Mouse (Mus musculus) hindbrain, embryonic 11.5 days (tissue): Measurements from ENCODE around the gene Efcab14. TPM values are rescaled to one million over a fixed set of nuclear protein-coding genes. Genes with fewer than 3 reads are reported as not detected.

ENCODE experiments used
- ATAC-seq: fragments of 200-750 bp; cut with Nextera tagmentation; 2 replicates; pipeline ENCODE4 v1.8.0; 2017; ENCODE audit warnings: mild to moderate bottlenecking, moderate TSS enrichment, moderate library complexity; ENCODE audit not compliant: low FRiP score
- DNase-seq: peaks from one replicate; pipeline ENCODE4 v3.0.0-alpha.2; 2015; ENCODE audit warnings: low spot score
- H3K27ac ChIP-seq: fragments of 300-500 bp; sonication (generic); 2 replicates; pipeline ENCODE4 v1.5.1; 2014; ENCODE audit warnings: mild to moderate bottlenecking, low read depth, low read length
- H3K27me3 ChIP-seq: fragments of 300-500 bp; sonication (generic); 2 replicates; pipeline ENCODE4 v1.6.1; 2014; ENCODE audit warnings: mild to moderate bottlenecking, low read length, moderate library complexity, mixed read lengths; ENCODE audit not compliant: control insufficient read depth, insufficient read depth
- H3K36me3 ChIP-seq: fragments of 300-500 bp; sonication (generic); 2 replicates; pipeline ENCODE4 v1.6.1; 2014; ENCODE audit warnings: mild to moderate bottlenecking, low read length, moderate library complexity, mixed read lengths; ENCODE audit not compliant: control insufficient read depth, insufficient read depth
- H3K4me1 ChIP-seq: fragments of 300-500 bp; sonication (generic); replicated peaks from 2 replicates; pipeline ENCODE4 v1.6.1; 2014; ENCODE audit warnings: low read length, mixed read lengths; ENCODE audit not compliant: control insufficient read depth, insufficient read depth
- H3K4me2 ChIP-seq: fragments of 300-500 bp; sonication (generic); replicated peaks from 2 replicates; pipeline ENCODE4 v1.6.1; 2014; ENCODE audit warnings: mild to moderate bottlenecking, low read depth, low read length
- H3K4me3 ChIP-seq: fragments of 300-500 bp; sonication (generic); 2 replicates; pipeline ENCODE4 v1.5.1; 2014; ENCODE audit warnings: low read depth, low read length
- H3K9ac ChIP-seq: fragments of 300-500 bp; sonication (generic); 2 replicates; pipeline ENCODE4 v1.6.1; 2014; ENCODE audit warnings: low read depth, low read length
- H3K9me3 ChIP-seq: fragments of 300-500 bp; sonication (generic); 2 replicates; pipeline ENCODE4 v1.6.1; 2016; ENCODE audit warnings: low read length; ENCODE audit not compliant: control insufficient read depth
- WGBS: fragments of 180-500 bp; shearing (Covaris S2); extraction: QIAGEN DNeasy Blood & Tissue Kit; methylation state at CpG from one replicate; pipeline ENCODE4 v1.1.7; 2014; 5-methylcytosine and 5-hydroxymethylcytosine counted together
- polyA plus RNA-seq: library from polyadenylated mRNA; unstranded; fragments of >200 nt; fragmentation: Nextera tagmentation; extraction: Ambion mirVana; gene quantifications from 2 replicates; pipeline ENCODE4 v1.2.1, GENCODE M21; 2014

Efcab14 gene
- polyA plus RNA-seq, 1 experiment from 2014 or later: 45.0 TPM

DNA sequence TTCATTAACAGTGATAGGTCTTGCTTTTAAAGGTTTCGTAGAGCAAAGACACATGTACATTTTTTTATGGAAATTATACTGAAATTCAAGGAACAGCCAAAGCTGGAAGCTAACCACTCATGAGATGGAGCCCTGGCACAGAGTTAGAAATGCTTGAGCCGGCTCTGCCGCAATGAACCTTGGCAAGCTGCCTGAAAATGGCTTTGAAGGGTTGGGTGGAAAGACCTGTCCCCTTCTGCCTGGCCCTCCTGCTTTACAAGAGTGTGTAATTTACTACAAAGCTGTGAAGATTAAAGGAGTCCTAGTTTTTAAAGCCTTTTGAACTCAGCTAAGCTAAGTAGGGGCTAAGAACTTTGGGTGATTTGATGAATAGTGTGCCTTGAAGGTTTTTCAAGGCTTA lies 23.7 kb downstream of the Efcab14 start:
- no peak for DNase-seq

DNA sequence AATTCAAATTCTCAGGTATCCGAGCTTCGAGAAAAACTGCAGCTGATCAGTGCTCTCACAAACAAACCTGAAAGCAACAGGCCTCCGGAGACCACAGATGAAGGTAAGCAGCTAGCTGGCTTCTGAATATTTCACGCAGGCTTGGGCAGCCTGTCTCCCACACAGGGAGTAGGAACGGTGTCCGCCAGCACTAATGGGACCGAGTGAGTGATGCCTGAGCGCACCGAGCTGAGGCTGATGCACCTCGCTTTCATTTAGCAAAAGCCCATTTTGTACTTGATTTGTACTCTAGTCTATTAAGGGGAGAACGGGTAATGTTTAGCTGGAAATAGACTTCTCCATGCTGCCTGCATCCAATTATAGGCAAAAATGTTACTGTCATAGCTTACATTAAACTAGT lies 27.0 kb downstream of the Efcab14 start:
- ATAC-seq (no peak), DNase-seq (no peak)
- Histone ChIP-seq H3K4me2 (no peak overlapping the region), H3K27ac (no peak overlapping the region), H3K27me3 (no peaks in the 10 kb centered on the region), H3K4me1 (no peaks in the 10 kb centered on the region), H3K9me3 (no peaks in the 10 kb centered on the region), H3K36me3 (peaks cover 2% of the 10 kb centered on the region), H3K9ac (no peak overlapping the region), H3K4me3 (no peak overlapping the region)
- 92% methylated on average over 11 of the region's 11 CpGs for WGBS

More for the DNA sequence above, 23.7 kb downstream of the Efcab14 start:
- Histone ChIP-seq H3K9me3 (no peaks in the 10 kb centered on the region), H3K4me2 (no peak overlapping the region), H3K27ac (no peak overlapping the region), H3K27me3 (no peaks in the 10 kb centered on the region), H3K36me3 (peaks cover 4% of the 10 kb centered on the region; the same call in 1 of the 2 replicates), H3K4me1 (no peaks in the 10 kb centered on the region), H3K4me3 (no peak overlapping the region), H3K9ac (no peak overlapping the region)
- ATAC-seq: no peak
- 89% methylated on average over 3 of the region's 3 CpGs for WGBS

DNA sequence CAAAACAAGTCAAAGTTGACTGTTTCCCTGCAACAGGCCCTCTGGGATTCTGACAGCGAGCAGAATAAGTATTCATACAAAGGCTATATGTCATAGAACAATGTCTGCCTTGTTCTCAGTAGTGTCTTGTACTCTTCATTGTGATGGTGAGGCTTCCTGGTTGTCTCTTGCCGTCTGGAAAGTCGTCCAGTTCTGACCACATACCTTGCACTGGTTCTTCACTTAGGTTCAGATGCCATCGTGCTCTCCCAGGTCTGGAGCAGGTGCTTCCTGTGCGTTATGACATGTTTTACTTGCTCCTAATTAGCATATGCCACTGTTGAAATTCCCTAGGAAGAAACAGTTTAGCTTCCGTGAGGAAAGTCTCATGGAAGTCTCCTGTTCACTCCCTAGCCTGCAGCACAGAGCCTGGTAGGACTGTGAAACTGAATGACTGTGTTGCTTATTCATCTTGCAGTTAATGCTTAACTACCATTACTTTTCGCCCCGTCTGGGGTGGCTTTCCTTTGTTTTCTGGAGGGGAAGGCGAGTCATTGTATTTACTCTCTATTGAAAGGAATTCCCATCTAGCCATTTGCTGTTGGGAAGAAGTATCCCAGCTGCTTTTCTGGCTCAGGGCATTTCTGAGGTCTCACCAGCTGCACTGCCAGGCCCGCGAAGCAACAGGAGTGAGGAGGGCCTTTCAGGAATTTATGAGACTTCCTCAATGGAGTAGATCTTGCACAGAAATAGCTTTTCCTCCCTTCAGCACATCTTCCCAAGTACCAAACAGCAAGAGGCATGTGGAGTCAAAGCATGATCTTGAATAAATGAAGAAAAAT lies 30.3 kb downstream of the Efcab14 start:
- peak; percentile 7 for DNase-seq
- no peaks in the 10 kb centered on the region for H3K4me1 ChIP-seq
- ATAC-seq: peak; percentile 54; the same call in 1 of the 2 replicates
- no peak overlapping the region for H3K4me3 ChIP-seq
- H3K27me3 ChIP-seq: no peaks in the 10 kb centered on the region
- H3K9ac ChIP-seq: no peak overlapping the region
- 43% methylated on average over 11 of the region's 11 CpGs for WGBS
- H3K27ac ChIP-seq: peak overlapping the region; percentile 11; the same call in 1 of the 2 replicates
- no peaks in the 10 kb centered on the region for H3K9me3 ChIP-seq
- H3K36me3 ChIP-seq: no peaks in the 10 kb centered on the region; the same call in 1 of the 2 replicates
- no peak overlapping the region for H3K4me2 ChIP-seq

DNA sequence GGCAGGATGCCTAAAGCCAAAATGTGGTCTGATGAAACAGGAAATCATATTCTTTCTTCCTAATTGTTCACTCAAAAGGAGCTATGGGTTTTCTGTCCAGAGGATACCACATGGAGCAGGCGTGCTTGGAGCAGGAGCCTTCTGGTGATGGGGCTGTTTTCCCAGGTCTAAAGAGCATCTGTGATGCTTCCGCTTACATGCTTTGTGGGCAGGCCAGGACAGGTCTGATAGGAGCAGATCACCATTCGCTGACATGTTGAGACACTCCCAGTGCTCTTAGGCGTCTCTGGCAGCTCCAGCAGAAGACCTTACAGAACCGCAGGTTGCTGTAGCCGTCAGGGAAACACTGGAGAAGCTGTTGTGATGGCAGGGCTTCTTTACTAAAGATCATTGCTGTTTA lies 37.5 kb downstream of the Efcab14 start:
- H3K4me2 ChIP-seq: no peak overlapping the region
- no peaks in the 10 kb centered on the region for H3K36me3 ChIP-seq
- H3K4me1 ChIP-seq: no peaks in the 10 kb centered on the region
- H3K9ac ChIP-seq: no peak overlapping the region
- H3K4me3 ChIP-seq: no peak overlapping the region
- H3K27me3 ChIP-seq: no peaks in the 10 kb centered on the region
- H3K9me3 ChIP-seq: no peaks in the 10 kb centered on the region
- 81% methylated on average over 6 of the region's 6 CpGs for WGBS
- no peak for ATAC-seq
- no peak for DNase-seq
- H3K27ac ChIP-seq: no peak overlapping the region

DNA sequence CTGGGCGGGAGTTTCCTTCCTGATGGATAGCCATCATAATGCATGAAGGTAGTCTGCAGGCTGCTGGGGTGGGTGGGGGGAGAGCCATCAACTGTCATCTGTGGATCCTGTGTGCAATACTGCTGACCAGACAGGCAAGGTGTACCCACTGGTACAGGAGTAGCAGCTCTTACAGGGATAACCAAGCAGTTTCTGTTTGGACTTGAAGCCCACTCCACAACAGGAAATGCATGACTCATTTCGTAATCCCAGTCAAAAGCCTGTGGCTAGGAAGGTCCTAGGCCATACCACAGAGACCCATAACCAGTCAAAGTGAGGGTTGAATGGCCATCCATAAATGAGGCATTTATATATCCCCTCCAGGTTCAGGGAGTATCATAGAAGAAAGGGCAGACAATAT lies 40.1 kb downstream of the Efcab14 start:
- DNase-seq (no peak), ATAC-seq (no peak)
- H3K4me2 ChIP-seq: no peak overlapping the region
- no peaks in the 10 kb centered on the region for H3K9me3 ChIP-seq
- no peak overlapping the region for H3K9ac ChIP-seq
- H3K27ac ChIP-seq: no peak overlapping the region
- WGBS: 96% methylated on average over 2 of the region's 2 CpGs
- no peak overlapping the region for H3K4me3 ChIP-seq
- no peaks in the 10 kb centered on the region for H3K4me1 ChIP-seq
- H3K36me3 ChIP-seq: no peaks in the 10 kb centered on the region
- no peaks in the 10 kb centered on the region for H3K27me3 ChIP-seq

DNA sequence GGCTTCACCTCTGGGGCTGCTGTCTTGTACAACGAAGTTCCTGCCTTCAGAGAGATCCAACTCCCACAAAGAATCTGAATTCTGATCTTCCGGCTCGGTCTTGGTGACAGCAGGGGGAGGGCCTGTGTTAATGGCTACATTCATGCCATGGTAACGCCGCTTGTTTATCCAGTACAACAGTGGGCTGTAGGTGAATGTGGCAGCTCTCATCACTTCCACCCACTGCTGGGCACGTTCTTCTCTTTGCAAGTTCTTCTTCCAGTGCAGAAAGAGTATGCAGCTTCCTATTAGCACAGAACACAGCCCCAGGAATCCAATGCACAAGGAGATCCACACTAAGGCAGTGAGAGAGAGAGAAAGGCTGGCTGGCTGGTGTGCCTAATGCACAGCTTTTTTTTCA lies 42.7 kb downstream of the Efcab14 start:
- H3K9me3 ChIP-seq: no peaks in the 10 kb centered on the region
- H3K36me3 ChIP-seq: no peaks in the 10 kb centered on the region
- WGBS: 42% methylated on average over 6 of the region's 6 CpGs
- no peak overlapping the region for H3K27ac ChIP-seq
- ATAC-seq (no peak), DNase-seq (no peak)
- no peak overlapping the region for H3K4me2 ChIP-seq
- H3K9ac ChIP-seq: no peak overlapping the region
- no peaks in the 10 kb centered on the region; the same call in 1 of the 2 replicates for H3K4me1 ChIP-seq
- no peak overlapping the region for H3K4me3 ChIP-seq
- H3K27me3 ChIP-seq: no peaks in the 10 kb centered on the region

DNA sequence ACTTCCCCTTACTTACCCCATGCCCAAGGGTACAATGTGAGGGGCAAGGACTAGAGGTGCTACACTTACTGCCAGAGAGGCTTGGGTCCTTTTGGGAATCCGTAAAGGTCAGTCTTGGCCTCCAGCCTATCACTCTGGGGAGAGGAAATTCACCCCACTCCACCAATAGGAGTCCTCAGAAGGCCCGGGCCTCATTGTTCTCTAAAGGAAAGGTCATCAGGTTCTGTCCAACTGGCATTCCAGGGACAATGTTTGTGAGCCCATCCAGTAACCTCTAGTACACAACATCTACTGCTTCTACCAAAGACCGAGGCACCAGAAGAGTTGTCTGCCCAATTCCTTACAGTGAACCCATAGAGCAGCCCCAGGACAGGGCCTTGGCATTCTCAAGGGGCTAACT lies 43.4 kb downstream of the Efcab14 start, which contains the start of gene Tex38:
Tex38 (minus strand) TSS at position 101 of the 400 bp plus-strand sequence.
- Histone ChIP-seq H3K4me1 (no peaks in the 10 kb centered on the region; the same call in 1 of the 2 replicates), H3K4me2 (no peak within 1 kb of the TSS), H3K9me3 (no peaks in the 10 kb centered on the region), H3K4me3 (no peak within 1 kb of the TSS), H3K27ac (no peak within 1 kb of the TSS), H3K36me3 (no peaks in the 10 kb centered on the region), H3K9ac (no peak within 1 kb of the TSS), H3K27me3 (no peaks in the 10 kb centered on the region)
- ATAC-seq: no peak
- DNase-seq: no peak
- WGBS: 89% methylated on average over 3 of the region's 3 CpGs

DNA sequence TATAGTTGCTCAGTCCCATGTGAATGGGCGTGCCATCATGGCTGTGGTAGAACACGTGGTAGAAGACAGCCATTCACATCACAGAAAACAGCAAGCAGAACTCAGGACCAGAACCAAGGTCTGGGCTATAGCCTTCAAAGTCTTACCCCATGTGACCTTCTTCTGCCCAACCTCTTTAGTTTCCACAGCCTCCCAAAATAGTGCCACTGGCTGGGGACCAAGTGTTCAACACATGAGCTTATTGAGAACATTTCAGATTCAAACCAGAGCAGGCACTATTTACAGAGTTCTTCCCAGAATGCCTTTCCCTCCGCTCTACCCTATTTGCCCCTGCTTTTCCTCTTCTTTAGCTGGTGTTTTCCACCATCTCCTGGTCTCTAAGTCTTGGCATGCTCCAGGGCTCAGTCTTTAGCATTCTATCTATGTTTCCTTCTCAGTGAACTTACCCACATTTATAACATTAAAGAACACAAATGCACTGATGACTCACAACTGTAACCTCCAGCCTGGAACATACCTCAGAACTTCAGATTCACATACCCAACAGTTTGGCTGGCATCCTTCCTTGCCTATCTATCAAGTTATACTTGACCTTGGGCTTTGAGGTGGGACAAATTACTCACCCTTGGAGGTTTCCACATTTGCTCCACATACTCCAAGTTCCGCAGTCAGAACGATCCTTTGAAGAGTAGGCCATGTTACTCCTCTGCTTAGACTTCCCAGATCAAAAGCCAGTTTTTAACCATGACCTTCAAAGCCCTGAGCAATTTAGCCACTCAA lies 44.7 kb downstream of the Efcab14 start:
- no peak for DNase-seq
- Histone ChIP-seq H3K4me1 (no peaks in the 10 kb centered on the region; the same call in 1 of the 2 replicates), H3K36me3 (no peaks in the 10 kb centered on the region), H3K4me2 (no peak overlapping the region), H3K9me3 (no peaks in the 10 kb centered on the region), H3K27me3 (no peaks in the 10 kb centered on the region), H3K4me3 (no peak overlapping the region), H3K9ac (no peak overlapping the region), H3K27ac (no peak overlapping the region)
- WGBS: 83% methylated on average over 5 of the region's 5 CpGs
- ATAC-seq: no peak
